Mouse (Mus musculus) hindbrain, embryonic 16.5 days (tissue): ENCODE measurements around the gene Hs6st1. TPM values are rescaled to one million over a fixed set of nuclear protein-coding genes. Genes with fewer than 3 reads are reported as not detected.

Source experiments
- ATAC-seq: fragments of 200-750 bp; cut with Nextera tagmentation; 2 replicates; pipeline ENCODE4 v1.8.0; 2017; ENCODE audit warnings: moderate TSS enrichment, moderate library complexity
- H3K27ac ChIP-seq: fragments of 300-500 bp; sonication (generic); 2 replicates; pipeline ENCODE4 v1.5.1; 2014; ENCODE audit warnings: low read depth, mild to moderate bottlenecking, control low read depth, low read length, moderate library complexity
- H3K27me3 ChIP-seq: fragments of 300-500 bp; sonication (generic); replicated peaks from 2 replicates; pipeline ENCODE4 v1.6.1; 2014; ENCODE audit warnings: low read length; ENCODE audit not compliant: control insufficient read depth, insufficient read depth
- H3K36me3 ChIP-seq: fragments of 300-500 bp; sonication (generic); 2 replicates; pipeline ENCODE4 v1.6.1; 2014; ENCODE audit warnings: mild to moderate bottlenecking, low read length, moderate library complexity, mixed read lengths; ENCODE audit not compliant: control insufficient read depth, insufficient read depth
- H3K4me1 ChIP-seq: fragments of 300-500 bp; sonication (generic); 2 replicates; pipeline ENCODE4 v1.6.1; 2014; ENCODE audit warnings: low read depth, low read length; ENCODE audit not compliant: control insufficient read depth, insufficient read depth
- H3K4me2 ChIP-seq: fragments of 300-500 bp; sonication (generic); 2 replicates; pipeline ENCODE4 v1.6.1; 2014; ENCODE audit warnings: mild to moderate bottlenecking, low read length, control low read depth, moderate library complexity
- H3K4me3 ChIP-seq: fragments of 300-500 bp; sonication (generic); 2 replicates; pipeline ENCODE4 v1.5.1; 2014; ENCODE audit warnings: mild to moderate bottlenecking, low read length, control low read depth, moderate library complexity
- H3K9ac ChIP-seq: fragments of 300-500 bp; sonication (generic); 2 replicates; pipeline ENCODE4 v1.6.1; 2014; ENCODE audit warnings: low read depth, mild to moderate bottlenecking, control low read depth, low read length, moderate library complexity
- H3K9me3 ChIP-seq: fragments of 300-500 bp; sonication (generic); 2 replicates; pipeline ENCODE4 v1.6.1; 2014; ENCODE audit warnings: mild to moderate bottlenecking, low read length, moderate library complexity; ENCODE audit not compliant: control insufficient read depth
- WGBS: fragments of 180-500 bp; shearing (Covaris S2); extraction: QIAGEN DNeasy Blood & Tissue Kit; methylation state at CpG from one replicate; pipeline ENCODE4 v1.1.7; 2014; 5-methylcytosine and 5-hydroxymethylcytosine counted together
- polyA plus RNA-seq: library from polyadenylated mRNA; unstranded; fragments of >200 nt; fragmentation: Nextera tagmentation; extraction: Ambion mirVana; gene quantifications from 2 replicates; pipeline ENCODE4 v1.2.1, GENCODE M21; 2015

Gene Hs6st1
- polyA plus RNA-seq, 1 experiment from 2014 or later, result 11.7 TPM

DNA sequence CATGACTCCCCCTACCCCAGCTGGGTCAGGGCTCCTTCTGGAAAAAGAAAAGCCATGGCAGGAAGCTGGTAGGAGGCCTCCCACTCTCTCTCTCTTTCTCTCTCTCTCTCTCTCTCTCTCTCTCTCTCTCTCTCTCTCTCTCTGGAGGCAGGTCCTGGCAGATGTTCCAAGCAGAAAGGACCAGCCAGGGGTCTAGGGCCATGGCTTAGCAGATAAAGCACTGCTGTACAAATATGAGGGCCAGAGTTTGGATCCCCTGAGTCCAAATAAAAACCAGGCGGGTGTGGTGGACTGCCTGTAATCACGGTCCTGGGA, 4.6 kb upstream of the Hs6st1 start:
- no peak for ATAC-seq
- Histone ChIP-seq H3K4me2 (no peak overlapping the region), H3K4me1 (peaks cover 19% of the 10 kb centered on the region), H3K9me3 (no peaks in the 10 kb centered on the region), H3K9ac (no peak overlapping the region), H3K27me3 (no peaks in the 10 kb centered on the region; the same call in 1 of the 2 replicates), H3K27ac (no peak overlapping the region), H3K36me3 (no peaks in the 10 kb centered on the region), H3K4me3 (no peak overlapping the region)
- WGBS, result 77% methylated on average over 2 of the region's 2 CpGs

DNA sequence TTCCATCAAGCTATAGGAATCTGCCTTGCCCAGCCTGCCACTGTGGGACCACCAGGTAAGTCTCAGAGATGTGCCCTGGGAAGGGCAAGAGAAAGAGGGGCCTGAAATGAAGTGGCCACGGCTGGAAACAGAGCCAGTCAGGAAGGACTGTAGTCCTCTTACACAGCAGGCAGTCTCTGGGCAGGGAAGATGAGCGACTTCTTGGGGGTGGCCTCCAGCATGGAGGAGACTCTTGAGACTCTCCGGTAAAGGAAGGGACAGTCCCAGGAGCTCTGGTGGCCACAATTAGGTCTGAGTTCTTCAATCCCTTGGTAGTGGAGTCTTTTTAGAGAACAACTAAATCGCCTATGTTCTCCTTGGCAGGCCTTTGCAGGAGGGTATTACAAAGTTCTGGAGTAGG, 4.0 kb upstream of the Hs6st1 start:
- ATAC-seq, result no peak
- H3K4me1 ChIP-seq, result peaks cover 19% of the 10 kb centered on the region
- no peaks in the 10 kb centered on the region for H3K36me3 ChIP-seq
- peak overlapping the region; percentile 69; the same call in 1 of the 2 replicates for H3K4me2 ChIP-seq
- H3K9me3 ChIP-seq, result no peaks in the 10 kb centered on the region
- 27% methylated on average over 4 of the region's 4 CpGs for WGBS
- H3K27ac ChIP-seq, result no peak overlapping the region; the same call in none of the 2 replicates
- 0 out of 2 replicates have a peak overlapping the region, but pooled peaks have one; percentile 13 for H3K9ac ChIP-seq
- H3K4me3 ChIP-seq, result no peak overlapping the region
- no peaks in the 10 kb centered on the region; the same call in 1 of the 2 replicates for H3K27me3 ChIP-seq

- H3K4me1 ChIP-seq, result peaks cover 28% of the 10 kb centered on the region
- H3K4me3 ChIP-seq, result peak overlapping the region; percentile 35
- H3K27ac ChIP-seq, result peak overlapping the region; percentile 70
- peak overlapping the region; percentile 57 for H3K9ac ChIP-seq
- no peaks in the 10 kb centered on the region; the same call in 1 of the 2 replicates for H3K27me3 ChIP-seq
- H3K9me3 ChIP-seq, result no peaks in the 10 kb centered on the region
- no peaks in the 10 kb centered on the region for H3K36me3 ChIP-seq
- peak overlapping the region; percentile 69 for H3K4me2 ChIP-seq
- ATAC-seq, result peak; percentile 76
- under 1% methylated on average over 24 of the region's 24 CpGs for WGBS
Measured at GRCm38 (mm10) chr1:36064861-36065760, 3.1 kb upstream of the Hs6st1 start.

DNA sequence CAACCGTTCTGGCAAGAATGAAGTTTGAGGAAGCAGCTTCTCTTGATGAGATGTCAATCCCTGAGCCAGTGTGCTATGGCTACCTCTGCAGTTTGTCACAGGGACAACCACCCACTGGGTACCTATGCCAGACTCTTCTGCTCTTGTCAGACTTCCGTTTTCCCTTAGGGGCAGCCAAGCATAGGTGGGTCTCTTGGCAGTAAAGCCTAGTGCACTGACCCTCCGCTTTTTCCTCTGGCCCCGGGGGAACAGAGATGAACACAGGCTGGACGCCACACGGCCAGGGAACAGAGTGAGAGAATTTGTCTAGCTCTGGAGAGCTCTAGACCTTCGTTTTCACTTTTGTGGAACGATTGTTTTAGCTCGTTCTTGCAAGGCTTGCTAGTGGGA, 2.4 kb upstream of the Hs6st1 start:
- Histone ChIP-seq H3K9ac (peak overlapping the region; percentile 57; the same call in 1 of the 2 replicates), H3K4me1 (peaks cover 35% of the 10 kb centered on the region), H3K4me3 (no peak overlapping the region), H3K36me3 (no peaks in the 10 kb centered on the region), H3K27ac (no peak overlapping the region), H3K4me2 (peak overlapping the region; percentile 69), H3K9me3 (no peaks in the 10 kb centered on the region), H3K27me3 (no peaks in the 10 kb centered on the region; the same call in 1 of the 2 replicates)
- 63% methylated on average over 9 of the region's 9 CpGs for WGBS
- ATAC-seq, result no peak

- ATAC-seq, result no peak
- peaks cover 41% of the 10 kb centered on the region for H3K4me1 ChIP-seq
- no peaks in the 10 kb centered on the region; the same call in 1 of the 2 replicates for H3K27me3 ChIP-seq
- 90% methylated on average over 6 of the region's 6 CpGs for WGBS
- no peak overlapping the region for H3K4me2 ChIP-seq
- no peaks in the 10 kb centered on the region for H3K9me3 ChIP-seq
- H3K4me3 ChIP-seq, result no peak overlapping the region
- H3K36me3 ChIP-seq, result no peaks in the 10 kb centered on the region
- H3K27ac ChIP-seq, result no peak overlapping the region
- H3K9ac ChIP-seq, result no peak overlapping the region
Measured at GRCm38 (mm10) chr1:36066216-36066980, 1.8 kb upstream of the Hs6st1 start.

DNA sequence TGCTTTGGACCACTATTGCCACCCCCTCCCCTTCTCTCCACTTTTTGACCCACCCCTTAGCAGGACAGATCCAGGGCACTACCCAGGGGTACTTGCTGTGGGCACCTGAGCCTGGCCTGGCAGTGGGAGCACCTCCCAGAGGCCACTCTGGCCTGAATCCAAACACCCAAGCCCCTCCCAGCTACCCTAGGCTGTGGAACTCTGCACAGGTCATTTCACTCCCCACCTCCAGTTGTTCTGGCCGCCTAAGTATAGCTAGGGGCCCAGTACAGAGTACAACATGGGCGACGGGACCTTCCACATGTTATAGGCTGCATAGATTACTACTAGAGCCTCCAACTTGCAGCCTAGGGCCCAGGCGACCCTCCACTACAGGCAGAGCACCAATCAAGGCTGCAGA, 999 bp upstream of the Hs6st1 start:
- Histone ChIP-seq H3K9ac (no peak overlapping the region), H3K4me2 (no peak overlapping the region), H3K4me3 (no peak overlapping the region), H3K9me3 (no peaks in the 10 kb centered on the region), H3K36me3 (no peaks in the 10 kb centered on the region), H3K4me1 (peaks cover 49% of the 10 kb centered on the region), H3K27ac (no peak overlapping the region), H3K27me3 (no peaks in the 10 kb centered on the region; the same call in 1 of the 2 replicates)
- ATAC-seq, result no peak
- 76% methylated on average over 4 of the region's 4 CpGs for WGBS

DNA sequence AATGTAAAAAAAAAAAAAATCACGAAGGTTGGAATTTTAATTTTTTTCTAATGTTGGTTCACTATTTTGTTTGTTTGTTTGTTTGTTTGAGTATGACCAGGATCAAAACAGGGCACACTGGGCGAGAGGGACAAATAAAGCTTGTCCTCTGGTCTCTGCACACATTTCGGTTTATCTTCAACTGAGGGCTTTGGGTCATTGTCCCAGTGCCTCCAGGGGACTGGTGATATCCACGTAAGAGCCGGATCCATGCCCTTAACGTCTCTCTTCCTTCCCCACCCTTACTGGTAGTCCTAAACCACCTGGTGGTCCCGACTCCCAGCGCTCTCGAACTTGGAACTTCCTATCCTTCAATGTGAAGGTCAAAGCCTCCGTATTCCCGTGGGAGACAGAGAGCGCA, 589 bp upstream of the Hs6st1 start:
- H3K4me1 ChIP-seq, result peaks cover 53% of the 10 kb centered on the region
- peak overlapping the region; percentile 89; the same call in 1 of the 2 replicates for H3K27ac ChIP-seq
- peak overlapping the region; percentile 84 for H3K4me2 ChIP-seq
- peak overlapping the region; percentile 88 for H3K4me3 ChIP-seq
- H3K27me3 ChIP-seq, result no peaks in the 10 kb centered on the region; the same call in 1 of the 2 replicates
- no peaks in the 10 kb centered on the region for H3K9me3 ChIP-seq
- WGBS, result 19% methylated on average over 12 of the region's 12 CpGs
- ATAC-seq, result no peak
- H3K36me3 ChIP-seq, result no peaks in the 10 kb centered on the region
- H3K9ac ChIP-seq, result peak overlapping the region; percentile 91

GRCm38 (mm10) chr1:36068531-36069120, 426 bp downstream of the Hs6st1 start:
- no peaks in the 10 kb centered on the region for H3K9me3 ChIP-seq
- peak overlapping the region; percentile 89 for H3K27ac ChIP-seq
- no peaks in the 10 kb centered on the region; the same call in 1 of the 2 replicates for H3K27me3 ChIP-seq
- under 1% methylated on average over 51 of the region's 76 CpGs for WGBS
- peak overlapping the region; percentile 88 for H3K4me3 ChIP-seq
- no peaks in the 10 kb centered on the region for H3K36me3 ChIP-seq
- H3K4me2 ChIP-seq, result peak overlapping the region; percentile 84
- peaks cover 63% of the 10 kb centered on the region for H3K4me1 ChIP-seq
- ATAC-seq, result peak; percentile 67
- peak overlapping the region; percentile 91 for H3K9ac ChIP-seq
